Mouse (Mus musculus) cerebellum, postnatal 25 days (tissue): ENCODE measurements around the gene Fthl17a.

ENCODE experiments used
- DNase-seq, 2 experiments: peaks; one replicate each; pipeline ENCODE4 v3.0.0; 2021; ENCODE audit warnings: mixed read lengths in 2 of 2

The Fthl17a gene

DNA sequence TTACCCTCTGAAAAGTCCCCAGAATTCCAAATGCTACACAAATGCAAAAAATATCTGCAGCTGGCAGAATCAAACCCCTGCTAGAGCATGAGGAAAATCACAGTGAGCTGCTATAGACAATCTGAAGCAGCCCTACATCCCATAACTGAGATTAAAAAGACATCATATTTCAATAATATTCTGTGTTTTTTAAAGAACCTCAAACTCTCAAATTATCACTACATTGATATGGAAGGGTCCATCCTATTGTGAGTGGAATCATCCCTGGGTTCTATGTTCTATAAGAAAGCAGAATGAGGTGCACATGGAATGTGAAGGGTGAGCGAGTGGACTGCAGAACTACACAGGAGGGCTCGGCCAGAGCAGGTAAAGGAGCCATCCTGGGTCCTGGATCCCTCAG lies at the start of gene Fthl17a:
Gene Fthl17a (plus strand): TSS at position 301 of the 400 bp plus-strand sequence.
- no peak for DNase-seq

GRCm38 (mm10) chrX:85207001-85207400 lies 42.5 kb upstream of the Fthl17a start:
- DNase-seq: no peak

DNA sequence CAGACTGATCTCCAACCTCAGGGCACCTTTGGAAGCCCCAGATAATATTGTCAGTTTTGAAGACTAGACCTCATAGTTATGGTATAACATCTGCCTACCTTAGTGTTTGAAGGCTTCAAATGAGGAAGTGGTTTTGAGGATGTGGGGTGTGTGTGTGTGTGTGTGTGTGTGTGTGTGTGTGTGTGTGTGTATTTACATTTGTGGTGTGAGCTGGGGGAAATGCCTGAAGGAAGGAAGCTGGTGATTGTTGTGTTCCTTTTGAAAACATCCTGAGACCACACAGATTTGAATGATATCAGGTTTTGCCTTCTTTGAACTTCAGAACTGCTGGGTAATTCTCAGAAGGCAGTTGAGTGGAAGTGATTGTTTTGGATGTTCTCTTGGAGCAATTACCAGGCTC lies 22.6 kb upstream of the Fthl17a start:
- DNase-seq: no peak

- no peak for DNase-seq
Observed at GRCm38 (mm10) chrX:85271821-85272220, 22.3 kb downstream of the Fthl17a start.

DNA sequence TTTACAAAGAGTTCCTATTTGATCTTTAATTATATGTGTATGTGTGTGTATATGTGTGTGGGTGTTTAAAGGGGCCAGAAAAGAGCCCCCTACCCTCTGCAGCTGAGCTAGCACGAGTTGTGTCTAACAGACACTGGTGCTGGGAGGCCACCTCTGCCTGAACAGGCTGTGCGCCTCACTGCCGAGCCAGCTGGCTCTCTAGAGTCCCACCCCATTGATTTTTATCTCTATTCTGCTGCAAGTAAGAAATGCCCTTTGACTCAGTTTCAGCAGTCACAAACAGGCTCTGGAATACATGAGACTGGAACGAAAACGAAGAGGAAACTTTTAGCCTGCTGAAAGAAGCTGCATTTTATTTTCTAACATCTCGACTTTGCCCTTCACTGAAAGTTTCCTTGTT lies 22.8 kb downstream of the Fthl17a start:
- no peak for DNase-seq

DNA sequence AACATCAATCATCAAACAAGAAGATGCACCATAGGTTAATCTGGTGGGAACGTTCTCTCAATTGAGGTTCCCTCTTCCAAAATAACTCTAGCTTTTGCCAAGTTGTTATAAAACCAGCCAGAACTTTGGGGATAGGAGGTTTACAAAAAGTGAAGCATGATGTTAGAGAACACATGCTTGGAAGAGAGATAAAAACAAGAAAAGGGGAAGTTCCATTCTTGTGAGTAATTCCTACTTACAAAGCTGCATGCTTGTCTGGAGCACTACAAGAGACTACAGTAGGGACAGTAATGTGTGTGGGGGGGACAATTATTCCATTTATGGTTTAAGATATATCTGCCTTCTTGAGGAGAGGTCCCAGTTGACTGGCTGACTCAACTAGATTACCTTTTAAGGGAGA lies 40.4 kb downstream of the Fthl17a start:
- DNase-seq: no peak

GRCm38 (mm10) chrX:85292781-85293180 lies 43.3 kb downstream of the Fthl17a start:
- DNase-seq: no peak

DNA sequence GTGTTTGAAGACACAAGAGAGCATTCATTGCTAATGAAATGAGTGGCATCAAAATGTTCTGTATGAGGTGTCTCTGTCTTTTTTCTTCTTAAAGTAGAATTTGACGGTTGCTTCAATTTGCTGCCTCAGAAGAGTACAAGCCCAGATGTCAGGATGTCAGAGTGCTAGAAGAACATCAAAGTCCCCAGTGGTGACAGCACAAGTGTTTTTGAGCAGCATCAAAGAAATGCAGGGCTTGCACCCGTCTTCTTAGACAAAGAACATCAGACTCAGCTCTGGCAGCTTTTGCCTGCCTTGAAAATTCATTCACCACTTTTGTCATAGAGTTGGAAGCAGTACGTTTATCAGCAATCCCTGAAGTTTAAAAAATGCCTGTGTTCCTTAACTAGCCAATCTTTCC lies 44.5 kb downstream of the Fthl17a start:
- DNase-seq: no peak

DNA sequence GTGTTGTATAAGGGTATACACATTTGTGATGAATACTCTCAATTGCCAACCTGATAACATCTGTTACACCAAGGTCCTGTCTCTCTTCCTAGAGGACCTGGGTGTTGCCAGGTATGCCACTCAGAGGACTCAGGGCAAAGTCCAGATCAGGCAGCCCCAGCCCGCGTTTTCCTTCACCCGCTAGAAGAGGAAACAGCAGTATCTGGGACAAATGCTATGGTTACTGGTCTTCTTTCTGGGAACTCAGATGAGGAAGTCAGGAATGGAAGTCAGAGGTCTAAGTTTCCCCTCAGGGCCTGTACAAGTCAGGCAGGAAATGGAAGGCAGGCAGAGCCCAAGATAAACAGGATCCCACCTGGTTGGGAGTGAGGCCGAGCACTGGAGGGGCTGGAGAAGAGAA lies 55.2 kb downstream of the Fthl17a start:
- DNase-seq: no peak

DNA sequence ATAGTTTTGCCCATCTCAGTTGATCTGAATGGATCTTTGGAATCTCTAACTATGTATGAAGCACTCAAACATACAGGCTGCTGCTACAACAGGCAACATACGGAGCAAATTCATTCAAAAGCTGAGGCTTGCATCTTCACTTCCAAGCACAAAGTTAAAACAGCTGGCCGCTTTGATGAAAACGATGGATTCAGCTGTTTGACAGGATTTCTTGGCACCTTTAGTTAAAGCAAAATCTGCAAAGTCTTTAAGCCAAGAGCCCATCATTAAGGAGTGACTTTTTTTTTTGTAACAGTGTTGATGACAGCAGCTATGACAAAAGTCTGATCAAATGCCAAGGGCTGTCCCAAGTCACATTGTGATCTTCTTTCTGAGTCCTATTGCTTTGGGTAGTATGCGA lies 69.1 kb downstream of the Fthl17a start:
- DNase-seq: no peak

- peak in 1 of 2 experiments; percentile 6 for DNase-seq
Observed at GRCm38 (mm10) chrX:85319193-85319592, 69.7 kb downstream of the Fthl17a start.
